Mouse (Mus musculus) embryonic facial prominence, embryonic 13.5 days (tissue): ENCODE measurements around the gene Hoxb9. TPM values are rescaled to one million over a fixed set of nuclear protein-coding genes. Genes with fewer than 3 reads are reported as not detected.

Experiments
- ATAC-seq: fragments of 200-750 bp; cut with Nextera tagmentation; 2 replicates; pipeline ENCODE4 v1.8.0; 2017; ENCODE audit warnings: low read depth; ENCODE audit not compliant: insufficient number of reproducible peaks, insufficient read depth, low FRiP score, low TSS enrichment
- H3K27ac ChIP-seq: fragments of 300-500 bp; sonication (generic); 2 replicates; pipeline ENCODE4 v1.5.1; 2015; ENCODE audit warnings: moderate library complexity, mild to moderate bottlenecking, inconsistent platforms
- H3K27me3 ChIP-seq: fragments of 300-500 bp; sonication (generic); 2 replicates; pipeline ENCODE4 v1.6.1; 2015; ENCODE audit warnings: mild to moderate bottlenecking, inconsistent platforms
- H3K36me3 ChIP-seq: fragments of 300-500 bp; sonication (generic); 2 replicates; pipeline ENCODE4 v1.6.1; 2015; ENCODE audit warnings: mild to moderate bottlenecking, inconsistent platforms
- H3K4me1 ChIP-seq: fragments of 300-500 bp; sonication (generic); 2 replicates; pipeline ENCODE4 v1.6.1; 2015; ENCODE audit warnings: inconsistent platforms
- H3K4me2 ChIP-seq: fragments of 300-500 bp; sonication (generic); 2 replicates; pipeline ENCODE4 v1.6.1; 2015; ENCODE audit warnings: moderate library complexity, mild to moderate bottlenecking, inconsistent platforms
- H3K4me3 ChIP-seq: fragments of 300-500 bp; sonication (generic); 2 replicates; pipeline ENCODE4 v1.5.1; 2015; ENCODE audit warnings: mild to moderate bottlenecking, inconsistent platforms
- H3K9ac ChIP-seq: fragments of 300-500 bp; sonication (generic); 2 replicates; pipeline ENCODE4 v1.6.1; 2015; ENCODE audit warnings: mild to moderate bottlenecking, inconsistent platforms
- H3K9me3 ChIP-seq: fragments of 300-500 bp; sonication (generic); 2 replicates; pipeline ENCODE4 v1.6.1; 2016; ENCODE audit warnings: inconsistent platforms
- WGBS: fragments of 180-500 bp; shearing (Covaris S2); methylation state at CpG from one replicate; pipeline ENCODE4 v1.1.7; 2015; ENCODE audit warnings: mixed read lengths; 5-methylcytosine and 5-hydroxymethylcytosine counted together
- polyA plus RNA-seq: library from polyadenylated mRNA; unstranded; fragments of >200 nt; fragmentation: Nextera tagmentation; extraction: Ambion mirVana; gene quantifications from 2 replicates; pipeline ENCODE4 v1.2.1, GENCODE M21; 2015

Hoxb9 gene
- polyA plus RNA-seq, 1 experiment from 2014 or later: 0.13 TPM

GRCm38 (mm10) chr11:96257141-96257540 lies 14.1 kb upstream of the Hoxb9 start:
- no peak overlapping the region for H3K4me3 ChIP-seq
- H3K9ac ChIP-seq: no peak overlapping the region
- no peaks in the 10 kb centered on the region for H3K36me3 ChIP-seq
- peaks cover 100% of the 10 kb centered on the region for H3K27me3 ChIP-seq
- no peaks in the 10 kb centered on the region for H3K4me1 ChIP-seq
- H3K9me3 ChIP-seq: no peaks in the 10 kb centered on the region
- WGBS: 17% methylated on average over 2 of the region's 2 CpGs
- ATAC-seq: no peak
- H3K4me2 ChIP-seq: no peak overlapping the region
- no peak overlapping the region for H3K27ac ChIP-seq

- WGBS: 9% methylated on average over 2 of the region's 2 CpGs
- no peak overlapping the region for H3K4me3 ChIP-seq
- H3K4me1 ChIP-seq: no peaks in the 10 kb centered on the region
- no peak overlapping the region for H3K27ac ChIP-seq
- H3K4me2 ChIP-seq: no peak overlapping the region
- H3K9ac ChIP-seq: no peak overlapping the region
- no peaks in the 10 kb centered on the region for H3K9me3 ChIP-seq
- H3K36me3 ChIP-seq: no peaks in the 10 kb centered on the region
- ATAC-seq: no peak
- H3K27me3 ChIP-seq: peaks cover 100% of the 10 kb centered on the region
Measured at GRCm38 (mm10) chr11:96259038-96259437, 12.2 kb upstream of the Hoxb9 start.

- Histone ChIP-seq H3K9ac (no peak overlapping the region), H3K27me3 (peaks cover 100% of the 10 kb centered on the region), H3K4me1 (no peaks in the 10 kb centered on the region), H3K9me3 (no peaks in the 10 kb centered on the region), H3K36me3 (no peaks in the 10 kb centered on the region), H3K4me2 (no peak overlapping the region), H3K27ac (no peak overlapping the region), H3K4me3 (no peak overlapping the region)
- 3% methylated on average over 1 of the region's 1 CpGs for WGBS
- no peak for ATAC-seq
Measured at GRCm38 (mm10) chr11:96259511-96259910, 11.7 kb upstream of the Hoxb9 start.

DNA sequence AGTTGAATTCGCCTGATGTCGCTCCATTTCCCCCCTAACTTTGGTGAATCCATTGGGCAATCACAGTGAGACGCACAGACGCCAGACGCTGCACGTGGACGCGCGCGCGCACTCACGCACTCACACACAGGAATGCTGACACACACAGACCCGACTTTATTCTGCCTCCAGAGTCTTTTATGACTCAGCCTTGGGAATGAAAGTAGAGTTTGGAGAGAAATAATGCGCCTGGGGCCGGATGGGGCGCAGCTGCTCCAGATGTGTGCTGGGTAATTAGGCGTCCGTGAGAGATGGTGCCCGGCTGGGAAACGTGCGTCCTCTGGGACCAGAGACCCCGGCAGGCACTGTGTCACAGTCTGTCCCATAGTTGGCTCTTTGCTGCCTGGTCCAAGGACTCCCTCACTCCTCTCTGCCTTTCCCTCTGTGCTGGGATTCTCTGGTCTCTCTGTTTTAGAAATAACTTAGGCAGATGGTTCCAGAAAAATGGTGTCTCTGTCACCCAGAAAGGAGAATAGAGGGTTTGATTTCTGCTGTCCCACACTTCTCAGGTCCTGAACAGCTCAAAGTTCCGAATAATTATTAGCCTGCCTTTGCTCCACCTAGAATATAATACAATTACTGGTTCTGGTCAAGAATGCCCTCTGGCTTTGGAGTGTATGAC lies 10.8 kb upstream of the Hoxb9 start:
- Histone ChIP-seq H3K27ac (no peak overlapping the region), H3K27me3 (peaks cover 100% of the 10 kb centered on the region), H3K36me3 (no peaks in the 10 kb centered on the region), H3K9me3 (no peaks in the 10 kb centered on the region), H3K4me3 (no peak overlapping the region), H3K4me1 (no peaks in the 10 kb centered on the region), H3K4me2 (no peak overlapping the region), H3K9ac (no peak overlapping the region)
- WGBS: under 1% methylated on average over 23 of the region's 23 CpGs
- ATAC-seq: no peak

DNA sequence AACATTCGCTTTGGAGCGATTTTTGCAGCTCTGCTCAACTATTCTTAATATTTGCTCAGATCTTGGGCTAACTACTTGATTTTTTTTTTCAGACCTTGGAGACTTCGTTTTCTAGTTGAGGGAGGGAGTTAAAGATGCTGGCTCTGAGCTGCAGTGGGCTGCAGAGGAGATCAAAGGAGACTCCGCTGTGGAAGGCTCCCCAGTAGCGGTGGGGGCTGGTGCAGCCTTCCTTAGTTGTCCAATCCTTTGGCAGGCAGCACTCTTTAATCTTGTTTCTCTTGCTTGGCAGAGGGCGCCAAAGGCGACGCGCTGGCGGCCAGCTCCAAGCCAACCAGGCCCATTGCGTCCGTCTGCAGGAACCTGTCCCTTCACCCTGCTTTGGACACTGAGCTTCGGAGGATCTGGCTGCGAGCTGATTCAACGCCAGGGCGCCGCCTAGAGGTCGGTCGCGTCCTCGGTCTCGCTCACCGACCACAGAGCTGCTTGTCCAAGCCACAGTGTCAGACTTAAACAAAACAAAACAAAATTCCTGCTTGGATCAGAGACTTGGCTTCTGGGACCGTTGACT lies 9.8 kb upstream of the Hoxb9 start:
- Histone ChIP-seq H3K27me3 (peaks cover 100% of the 10 kb centered on the region), H3K4me2 (no peak overlapping the region), H3K4me3 (no peak overlapping the region), H3K27ac (no peak overlapping the region), H3K36me3 (no peaks in the 10 kb centered on the region), H3K4me1 (no peaks in the 10 kb centered on the region), H3K9ac (no peak overlapping the region), H3K9me3 (no peaks in the 10 kb centered on the region)
- no peak for ATAC-seq
- WGBS: 1% methylated on average over 24 of the region's 24 CpGs

DNA sequence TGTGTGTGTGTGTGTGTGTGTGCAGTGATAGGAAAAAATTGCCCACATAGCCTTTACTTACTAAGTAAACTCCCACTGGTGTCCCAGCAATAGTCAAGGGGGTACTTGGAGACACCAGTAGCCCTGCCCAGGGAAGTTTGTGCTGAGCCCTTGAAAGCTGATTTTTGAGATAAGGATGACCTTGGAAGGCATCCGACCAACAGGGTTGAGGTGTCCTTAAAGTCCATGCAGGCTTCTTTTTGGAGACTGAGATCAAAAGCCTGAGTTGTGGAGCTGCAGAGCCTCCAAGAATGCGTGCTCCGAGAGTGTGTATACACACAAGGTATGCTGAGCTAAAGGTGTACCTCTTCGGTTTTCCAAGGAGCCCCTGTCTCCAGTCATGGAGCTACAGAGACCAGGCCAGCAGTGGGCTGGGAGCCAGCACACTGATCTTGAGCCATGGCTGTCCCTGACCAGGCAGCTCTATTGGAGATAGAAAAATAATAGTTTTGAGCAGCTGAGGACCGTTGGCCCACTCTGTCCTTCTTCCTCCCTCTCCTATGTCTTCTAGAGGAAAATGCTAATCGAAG lies 8.9 kb upstream of the Hoxb9 start:
- no peaks in the 10 kb centered on the region for H3K9me3 ChIP-seq
- H3K27me3 ChIP-seq: peaks cover 100% of the 10 kb centered on the region
- WGBS: 9% methylated on average over 6 of the region's 6 CpGs
- H3K4me1 ChIP-seq: no peaks in the 10 kb centered on the region
- no peak overlapping the region for H3K4me2 ChIP-seq
- H3K9ac ChIP-seq: no peak overlapping the region
- ATAC-seq: no peak
- no peak overlapping the region for H3K4me3 ChIP-seq
- no peak overlapping the region for H3K27ac ChIP-seq
- H3K36me3 ChIP-seq: no peaks in the 10 kb centered on the region

DNA sequence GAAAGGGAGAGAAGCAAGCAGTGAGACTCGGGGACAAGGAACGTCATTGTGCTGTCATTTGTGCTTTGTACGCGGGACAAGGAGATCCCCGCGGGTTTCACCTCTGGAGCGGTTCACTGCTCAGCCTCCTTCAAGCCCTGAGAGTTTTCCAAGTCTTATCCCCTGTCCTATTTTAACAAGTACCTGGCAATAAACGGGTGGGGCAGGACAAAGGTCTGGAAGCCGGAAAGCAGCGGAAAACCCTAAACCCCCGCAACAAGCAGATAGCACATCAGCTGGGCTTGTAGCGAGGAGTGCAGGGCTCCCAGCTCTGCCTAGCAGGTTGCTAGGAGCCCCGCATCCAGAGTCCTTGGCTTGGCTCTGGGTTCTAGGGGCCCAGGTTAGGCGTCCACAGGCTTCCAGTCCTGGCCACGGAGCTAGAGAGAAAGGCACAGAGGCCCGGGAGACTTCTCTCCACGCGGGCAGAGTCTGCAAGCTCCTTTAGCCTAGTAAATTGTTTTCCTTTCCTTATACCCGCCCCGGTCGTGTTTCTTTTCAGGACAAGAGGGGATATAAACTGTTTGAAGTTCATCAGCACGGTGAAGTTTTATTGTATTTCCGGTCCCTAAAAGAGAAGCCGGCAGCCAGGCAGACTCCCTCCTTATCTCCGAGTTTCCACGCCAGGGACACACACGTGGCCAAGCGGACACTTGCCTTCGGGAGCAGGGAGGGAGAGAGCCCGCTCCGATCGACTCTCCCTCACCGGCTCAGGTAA lies 7.4 kb upstream of the Hoxb9 start:
- Histone ChIP-seq H3K36me3 (no peaks in the 10 kb centered on the region), H3K4me1 (no peaks in the 10 kb centered on the region), H3K27ac (no peak overlapping the region), H3K4me3 (no peak overlapping the region), H3K9me3 (no peaks in the 10 kb centered on the region), H3K4me2 (no peak overlapping the region), H3K27me3 (peaks cover 99% of the 10 kb centered on the region), H3K9ac (no peak overlapping the region)
- ATAC-seq: no peak
- WGBS: 1% methylated on average over 33 of the region's 33 CpGs

- Histone ChIP-seq H3K9me3 (no peaks in the 10 kb centered on the region), H3K27ac (no peak overlapping the region), H3K4me2 (no peak overlapping the region), H3K9ac (no peak overlapping the region), H3K4me1 (no peaks in the 10 kb centered on the region), H3K27me3 (peaks cover 99% of the 10 kb centered on the region), H3K4me3 (no peak overlapping the region), H3K36me3 (no peaks in the 10 kb centered on the region)
- 3% methylated on average over 8 of the region's 8 CpGs for WGBS
- ATAC-seq: no peak
Measured at GRCm38 (mm10) chr11:96264390-96265020, 6.8 kb upstream of the Hoxb9 start.

GRCm38 (mm10) chr11:96265954-96266353 lies 5.3 kb upstream of the Hoxb9 start:
- no peak overlapping the region for H3K4me3 ChIP-seq
- ATAC-seq: no peak
- no peaks in the 10 kb centered on the region for H3K4me1 ChIP-seq
- WGBS: 1% methylated on average over 7 of the region's 7 CpGs
- H3K4me2 ChIP-seq: no peak overlapping the region
- no peak overlapping the region for H3K9ac ChIP-seq
- no peaks in the 10 kb centered on the region for H3K9me3 ChIP-seq
- H3K27me3 ChIP-seq: peaks cover 99% of the 10 kb centered on the region
- H3K27ac ChIP-seq: no peak overlapping the region
- H3K36me3 ChIP-seq: no peaks in the 10 kb centered on the region

- no peak for ATAC-seq
- H3K9ac ChIP-seq: no peak overlapping the region
- no peak overlapping the region for H3K4me3 ChIP-seq
- H3K36me3 ChIP-seq: no peaks in the 10 kb centered on the region
- H3K4me1 ChIP-seq: peaks cover 7% of the 10 kb centered on the region; the same call in 1 of the 2 replicates
- no peak overlapping the region for H3K4me2 ChIP-seq
- H3K27me3 ChIP-seq: peaks cover 99% of the 10 kb centered on the region
- no peak overlapping the region for H3K27ac ChIP-seq
- 11% methylated on average over 7 of the region's 7 CpGs for WGBS
- H3K9me3 ChIP-seq: no peaks in the 10 kb centered on the region
Measured at GRCm38 (mm10) chr11:96267021-96267920, 4.0 kb upstream of the Hoxb9 start.
